Mouse (Mus musculus): ENCODE results near the gene Atp10b. TPM values are rescaled to one million over a fixed set of nuclear protein-coding genes. Genes with fewer than 3 reads are reported as not detected.

Atp10b gene
- polyA plus RNA-seq, 1 experiment from 2014 or later: 1.2 TPM

Other genes with a start within 250 kb of the Atp10b start
- gene Gm9972, start 114.1 kb upstream of the Atp10b start, polyA plus RNA-seq (2014; fragmentation: Nextera tagmentation; extraction: Ambion mirVana): 0.27 TPM in 1 of 2 replicates, not detected in the other